Mouse (Mus musculus) erythroid progenitor cell, adult 5-6 weeks (primary cell): ENCODE data around the gene Oxsr1. TPM values are rescaled to one million over a fixed set of nuclear protein-coding genes. Genes with fewer than 3 reads are reported as not detected.
A peak's percentile ranks its signal among the peaks of the same experiment; 100 is the strongest.
"Not testable (repeated sequence)": the region's sequence is repeated elsewhere in the genome, so short reads cannot be mapped to it uniquely, and the experiment has no call there.

Experiments
- ATAC-seq: replicated peaks from 2 replicates; pipeline ENCODE4 v1.8.0; 2016; ENCODE audit warnings: moderate number of reproducible peaks, mild to moderate bottlenecking, moderate TSS enrichment, inconsistent platforms; ENCODE audit not compliant: poor library complexity, low FRiP score, severe bottlenecking
- total RNA-seq, 2 experiments: library from RNA; stranded (forward) in 1 of 2; stranded (reverse) in 1 of 2; fragments of 150-400 nt in 1 of 2; fragments of 186-747, 209-891 nt in 1 of 2; gene quantifications; 2 replicates each; pipeline versions ENCODE4 v1.2.3 to v1.2.4; 2015 to 2017; ENCODE audit warnings: low replicate concordance in 2 of 2

Oxsr1 gene
- 20.9 and 48.6 TPM in 2 replicates for total RNA-seq (2015; ENCODE audit: low replicate concordance)
- 35.0 and 37.1 TPM in 2 replicates for total RNA-seq (2017; ENCODE audit: low replicate concordance)

DNA sequence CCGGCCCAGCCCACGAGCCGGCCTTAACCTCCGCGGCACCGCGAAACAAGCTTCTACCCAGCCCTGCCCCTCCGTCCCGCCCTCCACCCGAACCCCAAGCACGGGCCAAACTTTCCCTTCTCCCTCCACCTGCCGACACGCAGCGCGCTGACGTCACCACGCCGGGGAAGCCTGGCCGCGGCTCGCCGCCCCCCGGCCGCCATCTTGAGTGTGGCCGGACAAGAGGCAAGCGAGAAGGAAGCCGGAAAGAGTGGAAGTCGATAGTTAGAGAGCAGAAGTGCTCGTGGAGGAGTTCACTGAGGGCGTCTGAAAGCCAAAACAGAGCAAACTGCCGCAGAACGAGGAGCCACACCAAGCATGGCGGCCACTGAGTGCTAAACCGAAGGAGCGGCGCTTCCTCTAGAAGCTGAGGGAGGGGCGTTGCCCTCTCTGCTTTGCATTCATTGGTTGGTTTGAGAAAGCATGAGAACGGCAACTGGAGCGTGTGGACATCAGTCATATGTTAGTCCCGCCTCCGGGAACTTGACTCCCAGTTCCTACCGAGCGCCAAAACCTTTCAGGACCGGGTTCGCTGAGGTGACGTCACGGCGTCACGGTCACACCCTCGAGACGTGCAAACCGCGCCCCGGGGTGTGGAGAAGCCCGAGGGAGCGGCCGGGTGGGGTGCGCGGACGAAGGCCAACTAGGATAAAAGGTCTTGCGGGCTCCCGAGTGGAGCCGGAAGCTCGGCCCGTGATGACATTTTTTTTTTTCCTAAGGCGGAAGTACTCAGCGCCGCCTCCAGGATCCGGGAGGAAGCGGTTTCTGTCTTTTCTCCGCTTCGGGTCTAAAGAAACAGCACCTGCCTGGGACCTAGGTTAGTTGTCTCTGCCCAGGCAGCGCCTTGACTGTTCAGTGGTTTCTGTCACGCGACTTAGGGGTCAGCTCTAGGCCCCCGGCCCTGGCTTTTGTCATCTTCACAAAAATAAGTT lies at the start of gene Oxsr1:
Gene Oxsr1, minus strand, starts transcription at position 139 of the 971 bp plus-strand sequence.
- ATAC-seq = peak; percentile 90

DNA sequence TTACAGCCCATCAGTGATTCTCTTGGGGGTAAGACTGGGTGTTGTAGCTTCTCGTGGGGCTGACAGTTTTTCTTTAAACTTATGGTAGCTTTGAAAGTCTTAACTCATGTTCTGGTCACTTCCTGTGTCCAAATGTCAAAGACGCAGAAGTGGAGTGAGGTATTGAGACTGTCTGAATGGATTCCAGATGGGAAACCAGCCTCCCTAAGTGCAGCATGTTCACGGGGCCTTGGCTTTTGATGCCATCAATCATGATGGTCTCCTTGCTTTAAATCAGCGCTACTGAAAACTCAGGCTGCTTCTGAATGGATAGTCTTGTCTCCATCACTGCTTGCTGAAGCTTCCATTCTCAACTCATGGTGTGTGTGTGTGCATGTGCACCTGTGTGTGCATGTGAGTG lies 49.0 kb upstream of the Oxsr1 start:
- ATAC-seq = no peak

DNA sequence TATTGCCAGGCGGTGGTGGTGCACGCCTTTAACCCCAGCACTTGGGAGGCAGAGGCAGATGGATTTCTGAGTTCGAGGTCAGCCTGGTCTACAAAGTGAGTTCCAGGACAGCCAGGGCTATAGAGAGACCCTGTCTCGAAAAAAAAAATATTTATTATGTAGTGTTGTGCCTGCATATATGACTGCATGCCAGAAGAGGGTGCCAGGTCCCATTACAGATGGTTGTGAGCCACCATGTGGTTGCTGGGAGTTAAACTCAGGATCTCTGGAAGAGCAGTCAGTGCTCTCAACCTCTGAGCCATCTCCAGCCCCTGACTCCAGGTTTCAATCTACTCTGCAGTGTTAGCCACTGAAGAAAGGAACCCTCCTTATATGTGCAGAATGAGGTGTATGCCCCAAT lies 48.5 kb upstream of the Oxsr1 start:
- not testable (repeated sequence) for ATAC-seq

DNA sequence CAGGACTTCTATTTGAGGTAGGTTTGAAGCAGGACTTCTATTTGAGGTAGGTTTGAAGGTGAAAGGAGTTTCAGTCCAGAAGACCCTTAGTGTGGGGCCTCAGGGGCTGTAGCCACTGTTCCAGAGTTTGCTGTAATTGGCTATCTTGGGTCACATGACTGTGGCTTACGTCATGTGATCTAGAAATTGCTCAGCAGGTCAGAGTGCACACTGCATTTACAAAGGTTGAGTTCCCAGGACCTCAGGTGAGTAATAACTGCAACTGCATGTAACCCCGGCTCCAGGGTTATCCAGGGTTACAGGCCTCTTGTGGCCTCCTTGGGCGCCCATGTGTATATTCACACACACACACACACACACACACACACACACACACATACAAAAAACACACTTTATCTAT lies 46.1 kb upstream of the Oxsr1 start:
- no peak for ATAC-seq

DNA sequence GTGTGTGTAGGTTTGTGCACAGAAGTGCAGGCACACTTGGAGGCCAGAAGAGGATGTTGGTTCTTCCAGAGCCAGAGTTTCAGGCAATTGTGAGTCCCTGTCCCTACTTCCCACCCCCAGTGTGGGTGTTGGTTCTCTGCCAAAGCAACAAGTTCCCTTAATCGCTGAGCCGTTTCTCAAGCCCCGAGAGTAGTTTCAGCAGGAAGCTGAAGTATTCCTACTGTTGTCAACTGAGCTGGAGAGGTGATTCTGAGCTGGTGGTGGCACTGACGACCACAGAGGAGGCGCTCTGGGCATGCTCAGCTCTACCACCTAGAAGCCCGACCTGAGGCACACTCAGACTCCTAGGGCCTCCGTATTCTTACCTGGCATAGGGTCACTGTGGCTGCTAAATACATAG lies 43.1 kb upstream of the Oxsr1 start, which contains the start of gene Slc22a14:
Gene Slc22a14, minus strand, starts transcription at position 270 of the 400 bp plus-strand sequence.
- ATAC-seq = no peak

DNA sequence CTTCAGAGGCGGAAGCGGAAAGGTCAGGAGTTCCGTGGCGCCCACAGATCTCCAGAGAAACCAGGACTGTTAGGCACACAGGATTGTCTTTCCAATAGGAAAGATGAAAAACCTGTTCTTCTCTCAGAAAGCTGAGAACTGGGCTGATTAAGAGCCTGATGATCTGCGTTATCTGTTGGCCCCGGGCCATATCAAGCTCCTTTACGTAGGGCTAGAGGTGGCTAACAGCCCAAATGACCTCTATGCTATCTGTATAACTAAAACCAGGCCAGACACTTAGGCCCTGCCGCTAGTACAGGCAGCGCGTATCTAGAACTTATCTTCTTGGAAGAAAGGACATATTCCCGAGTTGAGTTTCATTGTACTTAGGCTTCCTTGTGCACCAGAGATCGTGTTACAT lies 41.0 kb upstream of the Oxsr1 start:
- ATAC-seq = no peak

DNA sequence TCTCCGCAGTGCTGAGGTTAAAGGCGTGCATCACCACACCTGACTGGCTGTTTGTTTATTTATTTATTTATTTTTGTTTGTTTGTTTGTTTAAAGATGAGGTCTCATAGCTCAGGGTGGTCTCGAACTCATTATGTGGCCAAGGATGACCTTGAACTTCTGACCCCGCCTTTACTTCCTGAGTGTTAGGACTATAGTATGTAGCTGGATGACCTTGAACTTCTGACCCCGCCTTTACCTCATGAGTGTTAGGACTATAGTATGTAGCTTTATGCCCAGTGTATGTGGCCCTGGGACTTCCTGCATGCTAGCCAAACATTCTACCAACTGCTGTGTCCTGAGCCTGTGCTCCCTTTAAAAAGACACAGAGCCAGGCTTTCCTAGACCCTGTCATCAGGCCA lies 39.2 kb upstream of the Oxsr1 start:
- ATAC-seq = no peak

DNA sequence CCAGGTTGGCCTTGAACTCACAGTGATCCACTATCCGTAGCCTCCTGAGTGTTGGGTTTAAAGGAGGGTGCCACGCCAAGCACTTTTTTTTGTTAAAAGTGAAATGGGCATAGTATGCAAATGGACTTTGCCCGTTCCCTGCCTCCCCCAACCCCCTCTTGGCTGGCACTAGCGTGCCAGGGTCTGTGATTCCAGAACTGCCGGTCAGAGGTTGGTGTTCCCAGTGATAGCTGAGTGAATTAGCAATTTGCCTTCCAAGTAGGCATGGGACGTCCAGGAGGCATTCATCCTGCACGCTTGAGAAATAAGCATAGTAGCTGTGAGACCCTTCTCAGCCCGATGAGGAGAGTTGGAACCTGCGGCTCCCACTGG lies 35.8 kb upstream of the Oxsr1 start:
- no peak for ATAC-seq

DNA sequence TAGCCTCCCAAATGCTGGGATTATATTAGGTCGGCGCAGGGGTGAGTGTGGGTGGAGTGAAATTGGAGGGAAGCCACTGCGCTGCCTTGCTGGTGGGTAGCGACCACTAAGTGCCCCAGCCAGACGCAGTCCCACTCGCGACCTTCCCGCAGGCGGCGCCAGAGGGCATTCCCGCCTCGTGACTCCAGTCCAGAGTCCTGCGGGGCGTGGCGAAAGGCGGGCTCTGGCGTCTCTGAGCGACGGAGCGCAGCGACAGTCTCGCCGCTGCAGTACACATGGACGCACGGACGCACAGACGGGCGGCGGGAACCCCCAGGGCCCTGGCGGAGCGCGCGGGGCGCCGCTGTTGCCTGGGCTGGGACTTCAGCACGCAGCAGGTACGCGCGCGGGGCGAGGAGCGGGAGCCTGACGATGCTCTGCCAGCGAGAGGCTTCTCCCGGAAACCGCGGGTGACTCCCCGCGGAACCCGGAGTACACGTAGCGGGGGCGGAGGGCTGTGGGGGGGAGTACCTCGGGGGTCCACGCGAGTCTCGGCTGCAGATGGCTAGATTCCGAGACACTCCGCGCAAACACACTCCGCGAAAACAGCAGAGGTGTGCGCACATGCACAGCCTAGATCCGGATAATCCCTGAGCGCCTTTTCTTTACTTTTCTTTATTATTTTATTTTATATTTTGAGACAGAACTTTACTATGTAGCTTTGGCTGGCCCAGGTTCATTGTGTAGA lies 35.3 kb upstream of the Oxsr1 start, which contains the start of gene Xylb:
Gene Xylb, plus strand, starts transcription at position 51 of the 727 bp plus-strand sequence.
- ATAC-seq = peak; percentile 94

DNA sequence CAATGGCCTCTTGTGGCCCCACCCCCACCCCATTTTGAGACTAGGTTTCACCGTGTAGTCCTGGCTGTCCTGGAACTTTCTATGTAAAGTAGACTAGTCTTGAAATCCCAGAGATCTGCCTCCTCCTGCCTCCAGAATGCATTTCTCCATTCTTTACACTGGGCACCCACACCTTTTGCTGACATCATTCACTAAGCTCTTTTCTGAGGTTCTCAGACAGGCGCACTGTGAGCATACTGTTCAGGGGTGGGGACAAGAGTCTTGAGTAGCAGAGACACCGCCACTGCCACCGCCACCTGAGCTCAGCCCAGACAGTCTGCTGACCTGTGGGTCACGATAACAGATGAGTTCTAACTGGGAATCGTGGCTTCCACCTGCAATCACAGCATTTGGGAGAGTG lies 33.7 kb upstream of the Oxsr1 start:
- no peak for ATAC-seq

DNA sequence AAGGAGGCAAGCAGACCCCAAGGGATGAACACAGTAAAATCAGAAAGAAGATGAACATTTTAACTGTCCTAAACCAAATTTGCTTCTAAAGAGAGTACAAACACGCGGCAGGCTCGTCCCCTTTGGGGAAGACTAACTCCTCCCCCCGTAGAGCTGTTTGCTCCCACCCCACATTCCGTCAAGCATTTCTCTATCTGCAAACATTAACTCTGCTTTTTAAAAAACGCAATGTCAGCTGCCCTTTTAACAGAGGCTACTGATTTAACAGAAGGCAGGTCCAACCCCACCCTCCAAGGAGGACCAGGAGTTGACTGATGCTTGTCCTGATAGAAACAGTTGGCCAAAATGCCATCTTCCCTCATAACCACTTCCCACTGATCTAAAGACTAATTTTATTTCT lies 31.7 kb upstream of the Oxsr1 start:
- ATAC-seq = no peak

DNA sequence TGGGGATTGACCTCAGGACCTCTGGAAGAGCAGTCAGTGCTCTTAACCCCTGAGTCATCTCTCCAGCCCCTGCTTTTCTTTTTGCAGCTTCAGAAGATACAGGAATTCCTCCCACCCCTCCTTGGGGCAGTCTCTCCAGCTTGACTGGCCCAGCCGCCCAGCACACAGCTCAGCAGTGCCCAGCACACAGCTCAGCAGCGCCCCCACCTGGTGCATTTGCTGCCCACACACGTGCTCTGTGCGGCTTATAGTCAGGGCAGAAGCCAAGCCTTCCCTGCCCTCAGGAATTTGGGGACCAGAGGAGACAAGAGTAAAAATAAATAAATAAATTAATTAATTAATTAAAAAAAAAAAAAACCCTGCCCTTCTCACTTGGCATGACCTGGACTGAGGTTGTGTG lies 29.8 kb upstream of the Oxsr1 start:
- peak; percentile 70; the same call in 1 of the 2 replicates for ATAC-seq

DNA sequence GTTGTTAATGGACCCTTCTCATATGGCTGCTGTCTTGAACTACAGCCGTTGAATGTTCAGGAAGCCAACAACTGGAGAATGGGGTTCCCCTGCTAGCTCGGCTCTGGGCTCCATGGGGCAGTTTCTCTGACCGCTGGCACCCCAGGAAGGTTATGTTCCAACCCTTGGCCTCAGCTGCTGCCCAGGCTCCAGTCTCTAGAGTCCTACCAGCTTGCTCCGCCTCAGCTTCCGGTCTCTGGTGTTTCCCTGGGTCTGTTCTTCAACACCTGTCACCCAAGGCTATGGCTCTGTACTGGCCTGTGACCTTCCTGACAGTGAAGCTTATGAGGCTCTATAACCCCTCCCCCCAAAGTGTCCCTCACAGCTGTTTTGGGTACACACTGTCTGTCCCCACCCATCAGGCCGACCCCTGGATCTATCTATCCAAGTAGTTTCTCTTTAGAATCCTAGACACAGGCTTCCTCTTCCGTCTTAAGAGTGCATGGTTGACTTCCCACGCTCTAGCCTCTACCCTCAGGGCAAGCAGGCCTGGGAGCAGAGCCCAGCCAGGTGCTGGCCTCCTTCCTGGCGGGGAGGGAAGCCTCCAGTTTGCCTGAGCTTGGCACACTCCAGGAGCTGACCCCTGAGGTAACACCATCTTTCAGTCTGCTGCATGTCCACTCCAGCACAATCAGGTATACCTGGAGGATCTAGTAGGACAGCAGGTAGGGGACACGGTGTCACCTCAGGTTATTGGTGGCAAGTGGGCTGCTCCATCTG lies 28.9 kb upstream of the Oxsr1 start:
- no peak for ATAC-seq

DNA sequence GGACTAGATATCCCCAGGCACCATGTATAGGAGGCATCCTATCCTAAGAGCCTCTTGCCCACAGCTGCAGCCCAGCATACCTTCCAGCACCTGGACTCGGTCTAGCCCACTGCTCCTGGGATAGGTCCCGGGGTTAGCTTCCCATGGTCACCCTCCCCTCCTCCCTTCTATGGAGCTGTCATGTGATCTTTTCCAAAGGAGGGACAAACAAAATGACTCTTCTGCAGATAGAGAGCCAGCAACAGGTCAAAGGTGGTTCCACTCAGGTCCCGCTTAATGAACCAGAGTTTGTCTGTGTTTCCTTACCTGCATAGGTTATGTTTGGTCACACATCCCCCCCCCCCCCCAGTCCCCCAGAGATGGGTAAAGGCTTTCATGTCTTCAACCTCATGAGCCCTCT lies 28.3 kb upstream of the Oxsr1 start:
- ATAC-seq = no peak

DNA sequence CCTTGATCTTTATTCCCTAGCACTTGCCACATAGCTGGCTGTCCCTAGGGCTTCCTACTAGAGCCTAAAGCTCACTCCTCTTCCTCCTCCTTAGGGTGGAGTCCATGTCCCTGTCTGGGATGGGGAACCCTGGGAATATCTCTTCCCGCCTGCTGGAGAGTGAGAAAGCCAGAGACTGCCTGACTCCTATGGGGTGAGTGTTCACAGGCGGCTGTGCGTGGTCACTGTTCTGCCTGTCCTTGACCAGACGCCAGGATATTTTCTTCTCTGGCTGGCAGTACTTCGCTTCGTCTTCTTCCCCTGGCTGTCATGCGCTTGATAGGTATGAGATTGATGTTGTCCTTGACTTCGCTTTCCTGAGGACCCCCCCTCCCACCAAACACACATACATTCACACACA lies 24.1 kb upstream of the Oxsr1 start:
- no peak for ATAC-seq

DNA sequence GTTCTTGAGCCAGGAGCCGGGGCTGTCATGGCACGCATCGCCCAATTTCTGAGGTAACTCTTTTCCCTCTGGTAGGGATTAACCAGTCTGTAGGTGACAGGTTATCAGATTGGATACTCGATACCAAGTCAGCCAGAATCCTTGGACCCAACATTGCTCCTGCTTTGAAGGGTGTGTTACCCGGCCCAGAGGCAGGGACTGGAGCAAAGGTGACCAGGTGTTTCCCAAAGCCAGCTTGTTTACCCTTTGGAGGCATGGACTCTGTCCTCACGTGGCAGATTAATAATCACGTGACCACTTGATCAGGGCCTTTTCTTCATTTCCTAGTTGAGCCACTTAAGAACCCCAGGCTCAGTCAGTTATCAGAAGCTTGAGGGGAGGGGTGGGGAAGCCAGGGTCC lies 20.5 kb upstream of the Oxsr1 start:
- no peak for ATAC-seq

DNA sequence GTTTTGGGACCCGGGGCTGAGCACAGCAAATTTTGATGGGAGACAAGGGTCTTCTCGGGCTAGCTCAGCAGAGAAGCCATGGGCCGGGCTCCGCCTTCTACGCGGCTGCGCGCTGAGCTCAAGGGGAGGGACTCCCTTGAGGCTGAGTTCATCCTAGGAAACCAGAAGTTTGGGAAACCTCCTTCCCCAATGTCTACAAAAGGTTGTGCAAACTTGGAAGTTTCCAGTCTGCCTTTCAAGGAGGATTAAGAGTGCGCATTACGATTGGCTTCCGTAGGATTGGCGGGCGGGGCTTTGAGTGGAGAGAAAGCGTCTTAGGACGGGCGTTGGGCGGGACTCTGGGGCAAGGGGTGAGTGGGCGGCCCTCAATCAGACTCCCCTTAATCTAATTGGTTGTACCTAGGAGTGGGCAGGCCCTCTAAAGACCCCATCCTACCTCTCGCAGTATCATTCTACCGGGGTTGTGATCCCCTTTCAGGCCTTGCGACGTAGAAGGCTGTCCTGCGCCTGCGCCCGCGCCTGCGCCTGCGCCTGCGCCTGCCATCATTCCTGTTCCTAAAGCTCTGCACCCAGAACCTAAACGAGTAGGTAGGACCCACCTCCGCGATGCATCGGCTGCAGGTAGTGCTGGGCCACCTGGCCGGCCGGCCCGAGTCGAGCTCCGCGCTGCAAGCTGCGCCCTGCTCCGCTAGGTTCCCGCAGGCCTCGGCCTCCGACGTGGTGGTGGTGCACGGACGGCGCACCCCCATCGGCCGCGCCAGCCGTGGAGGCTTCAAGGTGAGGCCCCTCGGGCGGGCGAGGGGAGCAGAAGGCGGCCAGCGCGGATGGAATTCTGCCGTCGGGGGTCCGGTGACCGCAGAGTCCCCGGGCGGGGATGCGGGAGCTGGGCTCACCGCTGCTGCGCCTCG lies 18.9 kb upstream of the Oxsr1 start, which contains the start of gene Myd88:
Gene Myd88, minus strand, starts transcription at position 503 of the 908 bp plus-strand sequence.
- peak; percentile 77 for ATAC-seq

DNA sequence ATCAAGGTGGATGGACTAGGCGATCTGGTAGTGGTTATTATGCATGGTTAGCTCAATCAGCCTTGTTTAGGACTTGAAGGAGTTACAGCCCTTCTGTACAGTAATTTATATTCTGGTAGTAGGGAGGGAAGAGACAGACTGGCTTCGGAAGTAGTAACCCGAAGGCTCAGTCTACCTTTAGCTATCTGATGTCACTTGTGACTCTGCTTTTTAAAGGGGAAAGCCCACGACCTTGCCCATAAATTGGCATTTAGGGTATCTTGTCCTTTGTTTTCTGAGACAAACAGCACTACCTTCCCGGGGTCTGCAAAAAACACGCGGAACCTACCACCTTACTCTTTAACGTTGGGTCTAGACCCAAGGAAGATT lies 18.0 kb upstream of the Oxsr1 start:
- ATAC-seq = peak; percentile 16; the same call in 1 of the 2 replicates
